Mouse (Mus musculus) lung, adult 2 months (tissue): ENCODE measurements around the gene Eid1.

Experiments
- CTCF ChIP-seq: fragments of 200-500 bp; IDR thresholded peaks from 2 replicates; pipeline ENCODE4 v1.5.1; 2011; ENCODE audit warnings: mild to moderate bottlenecking, low read length, control low read depth; ENCODE audit not compliant: insufficient read depth
- POLR2A ChIP-seq: fragments of 200-500 bp; IDR thresholded peaks from 2 replicates; pipeline ENCODE4 v1.6.1; 2011; ENCODE audit warnings: low read depth, mild to moderate bottlenecking, control low read depth, low read length, borderline replicate concordance; ENCODE audit errors: extremely low read depth

DNA sequence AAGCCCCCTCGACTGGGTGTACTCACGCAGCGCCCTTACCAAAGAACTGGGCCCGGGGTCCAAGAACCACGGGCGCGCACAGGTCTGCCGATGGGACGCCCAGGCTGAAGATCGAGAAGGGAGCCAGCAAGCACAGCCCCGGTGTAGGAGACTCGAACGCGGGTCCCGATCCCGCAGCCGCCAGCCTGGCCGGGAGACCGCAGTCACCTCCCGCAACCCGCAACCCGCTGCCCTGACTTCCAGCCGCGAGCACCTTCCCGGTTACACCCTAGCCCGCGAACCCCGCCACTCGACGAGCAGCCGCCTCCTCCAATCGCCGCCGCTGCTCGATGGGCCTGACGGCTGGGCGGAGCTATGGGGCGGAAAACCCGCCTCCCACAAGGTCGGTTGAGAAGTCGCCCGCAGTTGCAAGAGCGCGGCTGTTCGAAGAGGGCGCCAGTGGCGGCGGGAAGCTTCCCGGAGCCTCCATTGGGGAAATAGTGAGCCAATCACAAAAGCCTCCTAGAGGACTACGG lies 48.0 kb upstream of the Eid1 start, which contains the start of gene Cep152:
- TF ChIP-seq CTCF: no peak
- peak; percentile 44; the same call in 1 of the 2 replicates for TF ChIP-seq POLR2A
